Mouse (Mus musculus): Measurements from ENCODE around the gene Ptprj.

DNA sequence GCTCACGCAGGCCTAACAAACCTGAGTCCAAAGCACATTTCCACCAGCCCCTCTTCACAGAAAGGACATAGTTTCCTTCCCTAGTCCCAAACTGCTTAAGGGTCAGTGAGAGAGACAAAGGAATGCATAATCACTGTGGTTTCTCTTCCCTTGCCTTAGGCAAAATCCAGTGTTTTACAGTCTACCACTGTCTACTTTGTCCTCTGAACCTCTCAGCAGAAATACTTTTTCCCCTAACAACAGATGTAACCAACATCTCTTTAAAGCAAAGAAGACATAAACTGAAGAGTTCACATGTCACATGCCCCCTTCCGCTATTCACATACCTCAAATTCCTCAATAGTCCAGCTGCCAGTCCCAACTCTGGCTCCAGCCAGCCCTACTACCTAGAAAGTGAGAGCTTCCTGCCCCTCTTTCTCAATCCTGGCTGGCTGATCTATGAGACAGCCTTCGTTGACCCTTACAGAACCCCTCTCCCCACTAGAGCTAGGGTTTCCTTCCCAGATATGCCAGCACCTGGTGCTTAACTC is 94.2 kb downstream of the Ptprj start:
- TF ChIP-seq CTCF (IDR thresholded peaks at IDR 0.05; ENCODE audit: low read depth, low read length) (no peak), POLR2A (IDR thresholded peaks at IDR 0.05; ENCODE audit: extremely low read depth, insufficient read depth, low read length) (no peak)
